Mouse (Mus musculus) right cerebral cortex, postnatal 4 days (tissue): Measurements from ENCODE around the gene Cuta.
"Not testable (repeated sequence)": the region's sequence is repeated elsewhere in the genome, so short reads cannot be mapped to it uniquely, and the experiment has no call there.

Source experiments
- DNase-seq: peaks from one replicate; pipeline ENCODE4 v3.0.0-alpha.2; 2022

Gene Cuta

GRCm38 (mm10) chr17:26939178-26939972, at the start of gene Cuta:
Cuta (minus strand) TSS chr17:26939569.
- DNase-seq: peak; percentile 96

- no peak for DNase-seq
Measured at GRCm38 (mm10) chr17:26985503-26986179, 46.3 kb upstream of the Cuta start.

GRCm38 (mm10) chr17:26983382-26983781, 44.0 kb upstream of the Cuta start:
- DNase-seq: no peak

- no peak for DNase-seq
Measured at GRCm38 (mm10) chr17:26981050-26981449, 41.7 kb upstream of the Cuta start.

GRCm38 (mm10) chr17:26979426-26979825, 40.1 kb upstream of the Cuta start:
- no peak for DNase-seq

- DNase-seq: not testable (repeated sequence)
Measured at GRCm38 (mm10) chr17:26977354-26977753, 38.0 kb upstream of the Cuta start.

GRCm38 (mm10) chr17:26975415-26975814, 36.0 kb upstream of the Cuta start:
- DNase-seq: no peak

GRCm38 (mm10) chr17:26974547-26974946, 35.2 kb upstream of the Cuta start:
- DNase-seq: no peak

GRCm38 (mm10) chr17:26972703-26973574, 33.6 kb upstream of the Cuta start, which contains the start of gene Zbtb9:
Zbtb9 (plus strand) TSS chr17:26973167.
- DNase-seq: peak; percentile 93

GRCm38 (mm10) chr17:26972107-26972506, 32.7 kb upstream of the Cuta start:
- no peak for DNase-seq

- no peak for DNase-seq
Measured at GRCm38 (mm10) chr17:26971247-26971905, 32.0 kb upstream of the Cuta start.

- DNase-seq: no peak
Measured at GRCm38 (mm10) chr17:26970221-26970620, 30.9 kb upstream of the Cuta start.

GRCm38 (mm10) chr17:26969257-26969656, 29.9 kb upstream of the Cuta start:
- DNase-seq: no peak

- DNase-seq: no peak
Measured at GRCm38 (mm10) chr17:26968200-26968611, 28.8 kb upstream of the Cuta start.

- DNase-seq: no peak
Measured at GRCm38 (mm10) chr17:26967477-26967876, 28.1 kb upstream of the Cuta start.

GRCm38 (mm10) chr17:26966993-26967392, 27.6 kb upstream of the Cuta start:
- DNase-seq: no peak

- no peak for DNase-seq
Measured at GRCm38 (mm10) chr17:26961572-26962240, 22.3 kb upstream of the Cuta start.

- no peak for DNase-seq
Measured at GRCm38 (mm10) chr17:26959815-26960214, 20.4 kb upstream of the Cuta start.

GRCm38 (mm10) chr17:26958880-26959279, 19.5 kb upstream of the Cuta start:
- peak; percentile 5 for DNase-seq

GRCm38 (mm10) chr17:26957872-26958271, 18.5 kb upstream of the Cuta start:
- peak; percentile 5 for DNase-seq

- no peak for DNase-seq
Measured at GRCm38 (mm10) chr17:26956895-26957294, 17.5 kb upstream of the Cuta start.

GRCm38 (mm10) chr17:26956309-26956708, 16.9 kb upstream of the Cuta start:
- DNase-seq: no peak
